Mouse (Mus musculus) heart, embryonic 14.5 days (tissue): ENCODE results near the gene Man2a1. TPM values are rescaled to one million over a fixed set of nuclear protein-coding genes. Genes with fewer than 3 reads are reported as not detected.
A peak's percentile ranks its signal among the peaks of the same experiment; 100 is the strongest.

ENCODE experiments used
- ATAC-seq: fragments of 200-750 bp; cut with Nextera tagmentation; 2 replicates; pipeline ENCODE4 v1.8.0; 2017; ENCODE audit warnings: low read depth, moderate TSS enrichment; ENCODE audit not compliant: insufficient number of reproducible peaks, insufficient read depth, low FRiP score
- H3K27ac ChIP-seq, 2 experiments: fragments of 200-500 bp in 1 of 2; fragments of 300-500 bp in 1 of 2; sonication (generic) in 1 of 2; replicated peaks in 1 of 2; 2 replicates each; pipeline ENCODE4 v1.5.1; 2012 to 2014; ENCODE audit warnings: low read depth in 2 of 2, low read length in 2 of 2, control low read depth in 1 of 2, mild to moderate bottlenecking in 1 of 2, mixed read lengths in 1 of 2; ENCODE audit not compliant: control insufficient read depth in 1 of 2, insufficient read depth in 1 of 2
- H3K27me3 ChIP-seq: fragments of 300-500 bp; sonication (generic); 2 replicates; pipeline ENCODE4 v1.6.1; 2014; ENCODE audit warnings: mild to moderate bottlenecking, low read length, control low read depth; ENCODE audit not compliant: control insufficient read depth, insufficient read depth
- H3K36me3 ChIP-seq: fragments of 300-500 bp; sonication (generic); 2 replicates; pipeline ENCODE4 v1.6.1; 2014; ENCODE audit warnings: mild to moderate bottlenecking, control low read depth, low read length, mixed read lengths; ENCODE audit not compliant: control insufficient read depth, insufficient read depth
- H3K4me1 ChIP-seq, 2 experiments: fragments of 200-500 bp in 1 of 2; fragments of 300-500 bp in 1 of 2; sonication (generic) in 1 of 2; 2 replicates each; pipeline ENCODE4 v1.6.1; 2012 to 2014; ENCODE audit warnings: low read length in 2 of 2, control low read depth in 1 of 2, mixed read lengths in 1 of 2; ENCODE audit not compliant: control insufficient read depth in 2 of 2, insufficient read depth in 2 of 2
- H3K4me2 ChIP-seq: fragments of 300-500 bp; sonication (generic); 2 replicates; pipeline ENCODE4 v1.6.1; 2014; ENCODE audit warnings: mild to moderate bottlenecking, low read length
- H3K4me3 ChIP-seq, 2 experiments: fragments of 200-500 bp in 1 of 2; fragments of 300-500 bp in 1 of 2; sonication (generic) in 1 of 2; 2 replicates each; pipeline ENCODE4 v1.5.1; 2012 to 2014; ENCODE audit warnings: low read length in 2 of 2, mild to moderate bottlenecking in 2 of 2, control low read depth in 1 of 2, low read depth in 1 of 2, moderate library complexity in 1 of 2; ENCODE audit not compliant: control insufficient read depth in 1 of 2, insufficient read depth in 1 of 2
- H3K9ac ChIP-seq: fragments of 300-500 bp; sonication (generic); 2 replicates; pipeline ENCODE4 v1.6.1; 2014; ENCODE audit warnings: mild to moderate bottlenecking, low read length
- H3K9me3 ChIP-seq: fragments of 300-500 bp; sonication (generic); 2 replicates; pipeline ENCODE4 v1.6.1; 2016; ENCODE audit warnings: low read length, control low read depth; ENCODE audit not compliant: control insufficient read depth
- WGBS: fragments of 180-500 bp; shearing (Covaris S2); extraction: QIAGEN DNeasy Blood & Tissue Kit; methylation state at CpG from one replicate; pipeline ENCODE4 v1.1.7; 2014; 5-methylcytosine and 5-hydroxymethylcytosine counted together
- polyA plus RNA-seq: library from polyadenylated mRNA; unstranded; fragments of >200 nt; fragmentation: Nextera tagmentation; extraction: Ambion mirVana; gene quantifications from 2 replicates; pipeline ENCODE4 v1.2.1, GENCODE M21; 2014

The Man2a1 gene
- polyA plus RNA-seq, 1 experiment from 2014 or later, result 5.7 TPM

DNA sequence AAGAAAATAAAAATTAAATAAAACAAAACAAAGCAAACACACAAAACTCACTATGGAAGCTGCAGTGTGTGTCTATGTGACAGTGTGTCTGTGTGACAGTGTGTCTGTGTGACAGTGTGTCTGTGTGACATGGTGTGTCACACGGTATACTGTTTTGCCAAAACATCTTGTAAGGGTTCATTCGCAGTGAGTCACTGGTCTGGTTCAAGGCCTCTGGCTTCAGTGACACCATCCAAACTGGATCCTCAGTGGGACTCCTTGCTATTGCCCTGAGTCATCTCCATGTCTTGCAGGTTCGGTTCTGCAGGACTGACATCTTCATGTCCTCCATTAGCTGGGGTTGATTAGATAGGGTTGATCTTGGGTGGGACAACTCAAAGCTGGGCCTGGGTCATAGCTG is 191.5 kb downstream of the Man2a1 start:
- H3K27me3 ChIP-seq, result no peaks in the 10 kb centered on the region
- 83% methylated on average over 3 of the region's 3 CpGs for WGBS
- H3K36me3 ChIP-seq, result no peaks in the 10 kb centered on the region

DNA sequence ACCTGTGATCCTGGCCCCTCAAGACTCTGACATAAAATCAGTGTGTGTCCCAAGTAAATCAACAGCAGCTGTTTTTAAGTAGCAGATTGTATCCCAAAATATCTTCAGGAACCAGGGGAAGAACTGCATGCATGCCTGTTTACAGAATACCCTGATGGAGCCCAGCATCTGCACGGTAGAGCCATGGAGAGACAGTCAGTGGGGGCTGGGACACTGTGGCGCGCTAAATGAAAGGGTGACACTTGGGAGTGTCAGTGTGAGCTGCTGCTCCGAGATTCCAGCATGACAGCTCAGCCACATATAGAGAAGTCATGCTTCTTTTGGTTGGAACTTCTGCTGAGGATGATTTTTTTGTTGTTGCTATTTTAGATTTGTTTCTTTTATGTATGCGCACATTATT is 192.1 kb downstream of the Man2a1 start:
- ATAC-seq, result no peak
- Histone ChIP-seq H3K36me3 (no peaks in the 10 kb centered on the region), H3K27me3 (no peaks in the 10 kb centered on the region), H3K4me2 (no peak overlapping the region), H3K9me3 (no peaks in the 10 kb centered on the region), H3K4me3 (no peak overlapping the region), H3K27ac (no peak overlapping the region), H3K4me1 (peaks cover 0 to 13% of the 10 kb centered on the region in 2 experiments; a peak in 2 of 4 replicates), H3K9ac (no peak overlapping the region)
- 39% methylated on average over 5 of the region's 5 CpGs for WGBS

More for the DNA sequence above, 191.5 kb downstream of the Man2a1 start:
- Histone ChIP-seq H3K4me1 (peaks cover 0 to 13% of the 10 kb centered on the region in 2 experiments; a peak in 2 of 4 replicates), H3K27ac (no peak overlapping the region), H3K4me2 (no peak overlapping the region), H3K9me3 (no peaks in the 10 kb centered on the region), H3K9ac (no peak overlapping the region), H3K4me3 (no peak overlapping the region)
- ATAC-seq, result no peak

DNA sequence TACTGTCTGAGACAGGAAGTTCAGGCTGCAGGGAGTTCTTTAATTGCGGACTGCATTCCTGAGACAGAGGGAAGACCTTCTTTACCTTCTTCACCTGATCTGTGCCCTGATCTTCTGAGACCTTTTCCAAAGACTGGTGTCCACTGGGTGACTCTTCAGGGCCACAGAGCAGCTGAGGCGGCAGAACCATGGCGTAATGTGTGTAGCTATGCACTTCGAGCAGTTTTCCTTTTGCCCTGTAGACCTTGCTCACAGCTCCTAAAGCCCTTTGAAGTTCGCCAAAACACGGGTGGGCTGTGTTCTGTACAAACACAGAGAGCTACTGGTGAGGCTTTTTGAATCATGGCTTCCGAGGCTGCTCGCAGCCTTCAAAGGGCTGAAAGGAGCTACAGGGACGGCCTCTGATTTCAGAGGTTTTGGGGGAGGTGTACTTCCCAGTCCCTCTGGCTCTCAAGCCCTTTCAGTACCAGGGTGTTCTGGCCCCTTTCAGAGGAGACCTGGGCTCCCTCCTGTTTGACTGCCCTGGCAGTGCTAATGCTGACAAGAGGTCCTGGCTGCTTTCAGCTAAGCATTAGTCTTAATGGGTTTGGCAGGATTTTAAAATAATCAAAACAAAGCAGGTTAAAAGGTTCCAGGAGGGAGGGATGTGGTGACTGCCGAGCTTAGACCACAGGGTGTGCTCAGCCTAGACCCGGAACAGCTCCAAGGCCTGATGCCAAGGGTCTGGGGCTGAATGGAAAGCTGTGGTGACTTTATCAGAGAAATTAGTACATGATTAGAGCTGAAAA is 201.8 kb downstream of the Man2a1 start:
- Histone ChIP-seq H3K4me3 (no peak overlapping the region), H3K4me2 (0 out of 2 replicates have a peak overlapping the region, but pooled peaks have one; percentile 6), H3K9me3 (0 out of 2 replicates have a peak, but pooled peaks cover 5% of the 10 kb centered on the region), H3K36me3 (no peaks in the 10 kb centered on the region), H3K27ac (no peak overlapping the region), H3K27me3 (peaks cover 8% of the 10 kb centered on the region; the same call in 1 of the 2 replicates), H3K9ac (no peak overlapping the region), H3K4me1 (peaks cover 4 to 5% of the 10 kb centered on the region in 2 experiments; a peak in 3 of 4 replicates)
- peak; percentile 45; the same call in 1 of the 2 replicates for ATAC-seq
- WGBS, result 39% methylated on average over 11 of the region's 11 CpGs

DNA sequence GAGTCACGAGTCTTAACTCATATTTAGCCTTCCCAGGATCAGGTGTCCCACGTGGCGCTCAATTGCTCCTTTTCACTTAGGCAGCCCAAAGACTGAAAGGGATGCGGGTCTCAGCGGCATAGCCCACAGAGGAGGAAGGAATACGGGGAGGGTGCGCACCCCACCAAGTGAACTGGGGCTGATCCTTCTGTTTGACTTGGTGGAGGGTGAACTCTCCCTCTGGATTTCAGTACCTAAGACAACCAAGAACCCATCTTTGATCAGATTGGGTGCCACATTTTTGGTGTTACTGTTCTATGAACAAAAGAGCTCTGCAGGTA is 202.4 kb downstream of the Man2a1 start:
- Histone ChIP-seq H3K36me3 (no peaks in the 10 kb centered on the region), H3K27ac (no peak overlapping the region), H3K4me3 (no peak overlapping the region), H3K9ac (no peak overlapping the region), H3K4me1 (peaks cover 4 to 5% of the 10 kb centered on the region in 2 experiments; a peak in 3 of 4 replicates), H3K9me3 (0 out of 2 replicates have a peak, but pooled peaks cover 5% of the 10 kb centered on the region), H3K27me3 (peaks cover 8% of the 10 kb centered on the region; the same call in 1 of the 2 replicates), H3K4me2 (no peak overlapping the region)
- no peak for ATAC-seq
- WGBS, result 57% methylated on average over 7 of the region's 7 CpGs

Other genes with a start within 250 kb of the Man2a1 start
- gene 4930583I09Rik, start 235.3 kb downstream of the Man2a1 start, polyA plus RNA-seq, result not detected in 2 replicates